Mouse (Mus musculus) bone marrow macrophage, adult 2 months (primary cell): ENCODE data around the gene Rnase13.

Experiments
- CTCF ChIP-seq: IDR thresholded peaks from 2 replicates; pipeline ENCODE4 v1.5.1; 2012; ENCODE audit warnings: low read depth, mild to moderate bottlenecking, low read length, moderate library complexity
- POLR2A ChIP-seq: IDR thresholded peaks from 2 replicates; pipeline ENCODE4 v1.6.1; 2012; ENCODE audit warnings: mild to moderate bottlenecking, low read depth, low read length, borderline replicate concordance

- TF ChIP-seq POLR2A (no peak), CTCF (peak; percentile 37; the same call in 1 of the 2 replicates)
These were observed 8.3 kb upstream of the Rnase13 start for GRCm38 (mm10) chr14:51930824-51931223.
